Mouse (Mus musculus) midbrain, postnatal 0 days (tissue): Measurements from ENCODE around the gene Crtc1. TPM values are rescaled to one million over a fixed set of nuclear protein-coding genes. Genes with fewer than 3 reads are reported as not detected.

Experiments used
- ATAC-seq: fragments of 200-750 bp; cut with Nextera tagmentation; 2 replicates; pipeline ENCODE4 v1.8.0; 2017; ENCODE audit warnings: moderate number of reproducible peaks, mild to moderate bottlenecking, moderate TSS enrichment, moderate library complexity; ENCODE audit not compliant: low FRiP score
- DNase-seq: peaks from one replicate; pipeline ENCODE4 v3.0.0-alpha.2; 2015; ENCODE audit warnings: low spot score
- H3K27ac ChIP-seq: fragments of 300-500 bp; sonication (generic); 2 replicates; pipeline ENCODE4 v1.5.1; 2014; ENCODE audit warnings: low read depth, mild to moderate bottlenecking, low read length, mixed read lengths
- H3K27me3 ChIP-seq: fragments of 300-500 bp; sonication (generic); 2 replicates; pipeline ENCODE4 v1.6.1; 2014; ENCODE audit warnings: low read length, control low read depth, mixed read lengths; ENCODE audit not compliant: insufficient read depth
- H3K36me3 ChIP-seq: fragments of 300-500 bp; sonication (generic); 2 replicates; pipeline ENCODE4 v1.6.1; 2014; ENCODE audit warnings: low read length, control low read depth, mixed read lengths; ENCODE audit not compliant: insufficient read depth
- H3K4me1 ChIP-seq: fragments of 300-500 bp; sonication (generic); 2 replicates; pipeline ENCODE4 v1.6.1; 2014; ENCODE audit warnings: mild to moderate bottlenecking, control low read depth, antibody characterized with exemption, low read length, mixed read lengths; ENCODE audit not compliant: insufficient read depth
- H3K4me2 ChIP-seq: fragments of 300-500 bp; sonication (generic); 2 replicates; pipeline ENCODE4 v1.6.1; 2014; ENCODE audit warnings: low read depth, mild to moderate bottlenecking, low read length, mixed read lengths; ENCODE audit not compliant: poor library complexity, severe bottlenecking
- H3K4me3 ChIP-seq: fragments of 300-500 bp; sonication (generic); 2 replicates; pipeline ENCODE4 v1.5.1; 2014; ENCODE audit warnings: low read depth, mild to moderate bottlenecking, low read length, moderate library complexity
- H3K9ac ChIP-seq: fragments of 300-500 bp; sonication (generic); replicated peaks from 2 replicates; pipeline ENCODE4 v1.6.1; 2014; ENCODE audit warnings: mild to moderate bottlenecking, low read length, moderate library complexity, mixed read lengths; ENCODE audit not compliant: poor library complexity, severe bottlenecking
- H3K9me3 ChIP-seq: fragments of 300-500 bp; sonication (generic); 2 replicates; pipeline ENCODE4 v1.6.1; 2016; ENCODE audit warnings: low read length, control low read depth
- CTCF ChIP-seq: IDR thresholded peaks from 2 replicates; pipeline ENCODE4 v1.5.1; 2016; ENCODE audit warnings: antibody characterized with exemption, mild to moderate bottlenecking
- WGBS: fragments of 180-500 bp; shearing (Covaris S2); extraction: QIAGEN DNeasy Blood & Tissue Kit; methylation state at CpG from one replicate; pipeline ENCODE4 v1.1.7; 2014; 5-methylcytosine and 5-hydroxymethylcytosine counted together
- polyA plus RNA-seq: library from polyadenylated mRNA; unstranded; fragments of >200 nt; fragmentation: Nextera tagmentation; extraction: Ambion mirVana; gene quantifications from 2 replicates; pipeline ENCODE4 v1.2.1, GENCODE M21; 2015
- total RNA-seq: library from RNA; depleted of rRNA; stranded (reverse); fragments of >200 nt; gene quantifications from 2 replicates; pipeline ENCODE4 v1.2.3, GENCODE M21; 2014

The Crtc1 gene
- total and polyA plus RNA-seq, 2 experiments from 2014 or later, result 47.8 to 56.3 TPM

- TF ChIP-seq CTCF, result no peak
- 5% methylated on average over 47 of the region's 47 CpGs for WGBS
- no peaks in the 10 kb centered on the region for H3K4me1 ChIP-seq
- no peak for DNase-seq
- H3K4me2 ChIP-seq, result peak within 1 kb of the TSS; percentile 30
- no peak within 1 kb of the TSS for H3K27ac ChIP-seq
- H3K36me3 ChIP-seq, result no peaks in the 10 kb centered on the region
- no peak within 1 kb of the TSS for H3K9ac ChIP-seq
- no peaks in the 10 kb centered on the region for H3K9me3 ChIP-seq
- H3K4me3 ChIP-seq, result peak within 1 kb of the TSS; percentile 19; the same call in 1 of the 2 replicates
- ATAC-seq, result no peak
- H3K27me3 ChIP-seq, result peaks cover 53% of the 10 kb centered on the region
Measured at GRCm38 (mm10) chr8:70373397-70374317, 65.7 kb downstream of the Crtc1 start, which contains the start of gene Comp. Comp (plus strand) TSS chr8:70373558.

- Histone ChIP-seq H3K4me3 (no peak overlapping the region), H3K27me3 (peaks cover 36% of the 10 kb centered on the region), H3K4me1 (no peaks in the 10 kb centered on the region), H3K9ac (no peak overlapping the region), H3K36me3 (no peaks in the 10 kb centered on the region), H3K9me3 (no peaks in the 10 kb centered on the region), H3K4me2 (no peak overlapping the region), H3K27ac (no peak overlapping the region)
- WGBS, result 31% methylated on average over 6 of the region's 6 CpGs
- TF ChIP-seq CTCF, result no peak
- ATAC-seq (no peak), DNase-seq (no peak)
Measured at GRCm38 (mm10) chr8:70371951-70372350, 67.4 kb downstream of the Crtc1 start.

GRCm38 (mm10) chr8:70370476-70370875, 68.9 kb downstream of the Crtc1 start:
- DNase-seq, result no peak
- H3K4me1 ChIP-seq, result no peaks in the 10 kb centered on the region
- H3K4me3 ChIP-seq, result no peak overlapping the region
- no peaks in the 10 kb centered on the region for H3K9me3 ChIP-seq
- H3K4me2 ChIP-seq, result no peak overlapping the region
- no peak overlapping the region for H3K27ac ChIP-seq
- no peak overlapping the region for H3K9ac ChIP-seq
- H3K27me3 ChIP-seq, result peaks cover 22% of the 10 kb centered on the region
- no peaks in the 10 kb centered on the region for H3K36me3 ChIP-seq
- ATAC-seq, result no peak
- no peak for TF ChIP-seq CTCF
- 70% methylated on average over 7 of the region's 7 CpGs for WGBS

GRCm38 (mm10) chr8:70366588-70366987, 72.8 kb downstream of the Crtc1 start:
- TF ChIP-seq CTCF, result no peak
- WGBS, result 73% methylated on average over 5 of the region's 5 CpGs

GRCm38 (mm10) chr8:70364066-70364465, 75.3 kb downstream of the Crtc1 start:
- no peak overlapping the region for H3K4me3 ChIP-seq
- WGBS, result 21% methylated on average over 5 of the region's 5 CpGs
- no peak for TF ChIP-seq CTCF
- no peak overlapping the region for H3K27ac ChIP-seq
- no peaks in the 10 kb centered on the region for H3K36me3 ChIP-seq
- no peaks in the 10 kb centered on the region for H3K27me3 ChIP-seq
- no peak overlapping the region for H3K4me2 ChIP-seq
- ATAC-seq, result no peak
- DNase-seq, result no peak
- no peaks in the 10 kb centered on the region for H3K4me1 ChIP-seq
- no peaks in the 10 kb centered on the region for H3K9me3 ChIP-seq
- H3K9ac ChIP-seq, result no peak overlapping the region

More at GRCm38 (mm10) chr8:70366588-70366987, 72.8 kb downstream of the Crtc1 start:
- DNase-seq (no peak), ATAC-seq (no peak)
- no peaks in the 10 kb centered on the region; the same call in 1 of the 2 replicates for H3K27me3 ChIP-seq
- no peak overlapping the region for H3K27ac ChIP-seq
- H3K9ac ChIP-seq, result no peak overlapping the region
- H3K4me1 ChIP-seq, result no peaks in the 10 kb centered on the region
- H3K9me3 ChIP-seq, result no peaks in the 10 kb centered on the region
- H3K36me3 ChIP-seq, result no peaks in the 10 kb centered on the region
- no peak overlapping the region for H3K4me2 ChIP-seq
- H3K4me3 ChIP-seq, result no peak overlapping the region

- Histone ChIP-seq H3K27me3 (no peaks in the 10 kb centered on the region), H3K4me2 (no peak overlapping the region), H3K9me3 (no peaks in the 10 kb centered on the region), H3K9ac (no peak overlapping the region), H3K4me3 (no peak overlapping the region), H3K27ac (no peak overlapping the region), H3K36me3 (no peaks in the 10 kb centered on the region), H3K4me1 (no peaks in the 10 kb centered on the region)
- DNase-seq (no peak), ATAC-seq (no peak)
- 74% methylated on average over 10 of the region's 10 CpGs for WGBS
- no peak for TF ChIP-seq CTCF
Measured at GRCm38 (mm10) chr8:70361484-70362032, 77.8 kb downstream of the Crtc1 start.
